In genomic region chr14:27071985-27072384, GRCm38 (mm10) we compare ENCODE assay signal across 9 mouse cellular contexts. TPM values are rescaled to one million over a fixed set of nuclear protein-coding genes. Genes with fewer than 3 reads are reported as not detected.
DNase-seq lines count a peak whose midpoint lies in the region; ATAC-seq and TF ChIP-seq lines count a peak whose summit lies in the region.
"Had no signal": no experiment of that assay in that cellular context is flagged by ENCODE, and none has a peak within 500 bp of the region (broad histone marks: within the 10 kb centered on the region; RNA-seq: fewer than 3 reads in every experiment).

No protein-coding gene starts in this region.

- no peak overlapping the region for H3K4me3 ChIP-seq in heart, postnatal 0 days (ENCODE audit: low read depth, low read length)
- no peak overlapping the region for H3K4me3 ChIP-seq in hindbrain, embryonic 14.5 days (replicated peaks; ENCODE audit: low read length)
- H3K4me3 ChIP-seq: megakaryocyte, embryonic 14.5 days had no signal

- no peaks in the 10 kb centered on the region for H3K36me3 ChIP-seq in heart, postnatal 0 days (replicated peaks; ENCODE audit: control insufficient read depth, insufficient read depth, low read length)
- H3K36me3 ChIP-seq in hindbrain, embryonic 14.5 days (replicated peaks; ENCODE audit: control insufficient read depth, insufficient read depth), result no peaks in the 10 kb centered on the region

- H3K4me2 ChIP-seq in heart, postnatal 0 days (ENCODE audit: low read depth, low read length), result no peak overlapping the region
- H3K4me2 ChIP-seq in hindbrain, embryonic 14.5 days (replicated peaks), result no peak overlapping the region

- no peak for DNase-seq in heart, postnatal 0 days (ENCODE audit: low spot score)
- no peak for DNase-seq in heart, postnatal 10 days
- DNase-seq in adrenal gland, postnatal 25 days, result peak; percentile 12
- peak; percentile 58 for DNase-seq in kidney, postnatal 10 days
- DNase-seq in hindbrain, embryonic 14.5 days (ENCODE audit: low spot score), result no peak

- whole genome bisulfite sequencing in heart, postnatal 0 days, result 13% methylated on average over 3 of the region's 3 CpGs
- 22% methylated on average over 3 of the region's 3 CpGs for WGBS in hindbrain, embryonic 14.5 days

- H3K27ac ChIP-seq in heart, postnatal 0 days (ENCODE audit: low read depth), result no peak overlapping the region
- no peak overlapping the region for H3K27ac ChIP-seq in hindbrain, embryonic 14.5 days

- no peak overlapping the region for H3K9ac ChIP-seq in heart, postnatal 0 days (replicated peaks; ENCODE audit: low read depth, low read length)
- H3K9ac ChIP-seq in hindbrain, embryonic 14.5 days, result no peak overlapping the region

- TF ChIP-seq EP300 in heart, postnatal 0 days (IDR thresholded peaks at IDR 0.05; ENCODE audit: low read depth), result no peak

- peak; percentile 24; the same call in 1 of the 2 replicates for ATAC-seq in heart, postnatal 0 days (ENCODE audit: insufficient read depth, low read depth)
- 0 out of 2 replicates have a peak, but pooled peaks have one; percentile 18 for ATAC-seq in megakaryocyte-erythroid progenitor cell, adult 5-6 weeks (replicated peaks; ENCODE audit: low FRiP score, low TSS enrichment, poor library complexity, severe bottlenecking)
- ATAC-seq in erythroblast, adult 5-6 weeks (replicated peaks; ENCODE audit: low FRiP score, poor library complexity, severe bottlenecking), result no peak
- no peak for ATAC-seq in megakaryocyte, adult 5-6 weeks (ENCODE audit: poor library complexity, severe bottlenecking)
- ATAC-seq in hindbrain, embryonic 14.5 days (ENCODE audit: low FRiP score), result no peak

- no peaks in the 10 kb centered on the region for H3K27me3 ChIP-seq in heart, postnatal 0 days (ENCODE audit: control insufficient read depth, insufficient read depth, low read length)
- no peaks in the 10 kb centered on the region for H3K27me3 ChIP-seq in hindbrain, embryonic 14.5 days (ENCODE audit: control insufficient read depth, insufficient read depth, low read length)

- no peaks in the 10 kb centered on the region for H3K9me3 ChIP-seq in heart, postnatal 0 days (replicated peaks; ENCODE audit: control insufficient read depth, low read length)
- H3K9me3 ChIP-seq in hindbrain, embryonic 14.5 days (ENCODE audit: control insufficient read depth, low read length), result no peaks in the 10 kb centered on the region
- H3K9me3 ChIP-seq: megakaryocyte, embryonic 14.5 days had no signal

- intact Hi-C loops in heart, postnatal 10 days (cut with DNase I), result no loop called here

- peaks cover 46% of the 10 kb centered on the region for H3K4me1 ChIP-seq in heart, postnatal 0 days (ENCODE audit: control insufficient read depth, insufficient read depth)
- H3K4me1 ChIP-seq in hindbrain, embryonic 14.5 days (replicated peaks; ENCODE audit: control insufficient read depth, insufficient read depth, low read length), result peaks cover 56% of the 10 kb centered on the region

- no peak for TF ChIP-seq CTCF in heart, postnatal 0 days (IDR thresholded peaks at IDR 0.05; ENCODE audit: low read depth)

RNA-seq across cellular contexts. Expression of gene Il17rd, which starts 33.2 kb away (rescaled TPM):
- 3.5 and 4.2 TPM in 2 replicates for total RNA-seq in heart, postnatal 0 days (2014; rRNA removed; ENCODE audit: low replicate concordance)
- 0.63 and 0.86 TPM in 2 replicates for polyA plus RNA-seq in heart, postnatal 0 days (2015; fragmentation: Nextera tagmentation; extraction: Ambion mirVana)
- 1 to 10 TPM; 7.7 to 7.9 TPM for total RNA-seq in heart, postnatal 10 days (2021)
- 2.4 and 3.5 TPM in 2 replicates for total RNA-seq in adrenal gland, postnatal 25 days (2021)
- 1.2 TPM in 1 of 2 replicates, not detected in the other for total RNA-seq in megakaryocyte-erythroid progenitor cell, adult 5-6 weeks (2014; fragmentation: Nextera tagmentation)
- not detected in 2 replicates for total RNA-seq in megakaryocyte-erythroid progenitor cell, adult 5-6 weeks (2017)
- not detected in 2 replicates for total RNA-seq in erythroblast, adult 5-6 weeks (2015; ENCODE audit: low replicate concordance)
- not detected in 2 replicates for total RNA-seq in erythroblast, adult 5-6 weeks (2017; ENCODE audit: low replicate concordance)
- not detected in 2 replicates for total RNA-seq in megakaryocyte, adult 5-6 weeks (2015)
- 0.11 TPM in 1 of 2 replicates, not detected in the other for total RNA-seq in megakaryocyte, adult 5-6 weeks (2017)
- polyA plus RNA-seq in hindbrain, embryonic 14.5 days (2014; fragmentation: Nextera tagmentation; extraction: Ambion mirVana), result 2.8 TPM in 2 replicates

RNA-seq across cellular contexts. Expression of gene Arhgef3, which starts 42.7 kb away (rescaled TPM):
- total RNA-seq in heart, postnatal 0 days (2014; rRNA removed; ENCODE audit: low replicate concordance), result 21.4 and 24.1 TPM in 2 replicates
- 15.2 and 17.9 TPM in 2 replicates for polyA plus RNA-seq in heart, postnatal 0 days (2015; fragmentation: Nextera tagmentation; extraction: Ambion mirVana)
- 10 to 100 TPM; 32.4 to 33.5 TPM for total RNA-seq in heart, postnatal 10 days (2021)
- total RNA-seq in adrenal gland, postnatal 25 days (2021), result 37.1 and 47.8 TPM in 2 replicates
- 3.2 and 4.5 TPM in 2 replicates for total RNA-seq in megakaryocyte-erythroid progenitor cell, adult 5-6 weeks (2014; fragmentation: Nextera tagmentation)
- total RNA-seq in megakaryocyte-erythroid progenitor cell, adult 5-6 weeks (2017), result 4.4 and 6.7 TPM in 2 replicates
- 4.8 and 7.7 TPM in 2 replicates for total RNA-seq in erythroblast, adult 5-6 weeks (2015; ENCODE audit: low replicate concordance)
- 6.3 and 8.3 TPM in 2 replicates for total RNA-seq in erythroblast, adult 5-6 weeks (2017; ENCODE audit: low replicate concordance)
- total RNA-seq in megakaryocyte, adult 5-6 weeks (2015), result 40.5 and 46.9 TPM in 2 replicates
- total RNA-seq in megakaryocyte, adult 5-6 weeks (2017), result 58.8 and 60.6 TPM in 2 replicates
- polyA plus RNA-seq in hindbrain, embryonic 14.5 days (2014; fragmentation: Nextera tagmentation; extraction: Ambion mirVana), result 11.8 and 17.3 TPM in 2 replicates

Comparison
In these comparisons a context has a peak if more than half of its experiments do, and no peak if none do; other contexts are left out.
1. ATAC-seq: peak in heart, postnatal 0 days (single experiment) and megakaryocyte-erythroid progenitor cell, adult 5-6 weeks (single experiment); none in erythroblast, adult 5-6 weeks (single experiment), megakaryocyte, adult 5-6 weeks (single experiment) and hindbrain, embryonic 14.5 days (single experiment).
2. DNase-seq: peak in adrenal gland, postnatal 25 days (single experiment) and kidney, postnatal 10 days (single experiment); none in heart, postnatal 0 days (single experiment), heart, postnatal 10 days (0 of 2) and hindbrain, embryonic 14.5 days (single experiment).